Mouse (Mus musculus) lung, postnatal 0 days (tissue): Measurements from ENCODE around the gene Wdr20. TPM values are rescaled to one million over a fixed set of nuclear protein-coding genes. Genes with fewer than 3 reads are reported as not detected.

Experiments
- ATAC-seq: fragments of 200-750 bp; cut with Nextera tagmentation; 2 replicates; pipeline ENCODE4 v1.8.0; 2017; ENCODE audit warnings: moderate library complexity
- DNase-seq: peaks from one replicate; pipeline ENCODE4 v3.0.0-alpha.2; 2016; ENCODE audit warnings: low spot score
- H3K27ac ChIP-seq: fragments of 300-500 bp; sonication (generic); 2 replicates; pipeline ENCODE4 v1.5.1; 2014; ENCODE audit warnings: antibody characterized with exemption, mild to moderate bottlenecking, low read length, mixed read lengths
- H3K27me3 ChIP-seq: fragments of 300-500 bp; sonication (generic); replicated peaks from 2 replicates; pipeline ENCODE4 v1.6.1; 2014; ENCODE audit warnings: low read length, mixed read lengths; ENCODE audit not compliant: insufficient read depth
- H3K36me3 ChIP-seq: fragments of 300-500 bp; sonication (generic); 2 replicates; pipeline ENCODE4 v1.6.1; 2014; ENCODE audit warnings: low read length, mixed read lengths; ENCODE audit not compliant: insufficient read depth
- H3K4me1 ChIP-seq: fragments of 300-500 bp; sonication (generic); 2 replicates; pipeline ENCODE4 v1.6.1; 2014; ENCODE audit warnings: antibody characterized with exemption, low read depth, low read length, mixed read lengths; ENCODE audit not compliant: insufficient read depth
- H3K4me2 ChIP-seq: fragments of 300-500 bp; sonication (generic); replicated peaks from 2 replicates; pipeline ENCODE4 v1.6.1; 2014; ENCODE audit warnings: low read depth, mild to moderate bottlenecking, low read length, moderate library complexity, mixed read lengths
- H3K4me3 ChIP-seq: fragments of 300-500 bp; sonication (generic); 2 replicates; pipeline ENCODE4 v1.5.1; 2014; ENCODE audit warnings: low read depth, low read length
- H3K9ac ChIP-seq: fragments of 300-500 bp; sonication (generic); replicated peaks from 2 replicates; pipeline ENCODE4 v1.6.1; 2014; ENCODE audit warnings: low read depth, mild to moderate bottlenecking
- H3K9me3 ChIP-seq: fragments of 300-500 bp; sonication (generic); 2 replicates; pipeline ENCODE4 v1.6.1; 2016; ENCODE audit warnings: low read length, mixed read lengths
- CTCF ChIP-seq: IDR thresholded peaks from 2 replicates; pipeline ENCODE4 v1.5.1; 2016; ENCODE audit warnings: antibody characterized with exemption, mild to moderate bottlenecking
- EP300 ChIP-seq: IDR thresholded peaks from 2 replicates; pipeline ENCODE4 v1.6.1; 2016; ENCODE audit warnings: antibody characterized with exemption, mild to moderate bottlenecking, control low read depth
- WGBS: fragments of 180-500 bp; shearing (Covaris S2); extraction: QIAGEN DNeasy Blood & Tissue Kit; methylation state at CpG from one replicate; pipeline ENCODE4 v1.1.7; 2014; 5-methylcytosine and 5-hydroxymethylcytosine counted together
- polyA plus RNA-seq: library from polyadenylated mRNA; unstranded; fragments of >200 nt; fragmentation: Nextera tagmentation; extraction: Ambion mirVana; gene quantifications from 2 replicates; pipeline ENCODE4 v1.2.1, GENCODE M21; 2015

The Wdr20 gene
- polyA plus RNA-seq, 1 experiment from 2014 or later = 12.5 TPM

DNA sequence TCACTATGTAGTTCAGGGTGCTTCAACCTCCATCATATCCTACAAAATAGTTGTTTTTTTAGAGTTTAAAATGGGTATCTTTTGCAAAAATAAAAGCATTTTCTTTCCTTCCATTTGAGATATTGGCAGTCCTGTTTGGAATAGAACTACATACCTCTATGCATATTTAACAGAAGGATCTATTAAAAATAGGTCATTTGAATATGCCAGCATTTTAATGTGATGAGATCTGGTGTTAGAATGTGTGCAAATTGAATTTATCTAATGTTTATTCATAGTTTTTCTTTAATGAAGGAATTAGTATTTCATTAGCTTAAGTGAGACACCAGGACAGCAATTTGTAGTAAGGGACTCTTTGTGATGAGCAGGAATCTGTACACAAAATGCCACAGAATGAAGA is 30.8 kb downstream of the Wdr20 start:
- Histone ChIP-seq H3K36me3 (no peaks in the 10 kb centered on the region), H3K4me2 (no peak overlapping the region), H3K9me3 (no peaks in the 10 kb centered on the region), H3K4me3 (no peak overlapping the region), H3K27me3 (no peaks in the 10 kb centered on the region), H3K9ac (no peak overlapping the region), H3K27ac (no peak overlapping the region), H3K4me1 (no peaks in the 10 kb centered on the region)
- TF ChIP-seq EP300 (no peak), CTCF (no peak)
- no peak for ATAC-seq
- no peak for DNase-seq

DNA sequence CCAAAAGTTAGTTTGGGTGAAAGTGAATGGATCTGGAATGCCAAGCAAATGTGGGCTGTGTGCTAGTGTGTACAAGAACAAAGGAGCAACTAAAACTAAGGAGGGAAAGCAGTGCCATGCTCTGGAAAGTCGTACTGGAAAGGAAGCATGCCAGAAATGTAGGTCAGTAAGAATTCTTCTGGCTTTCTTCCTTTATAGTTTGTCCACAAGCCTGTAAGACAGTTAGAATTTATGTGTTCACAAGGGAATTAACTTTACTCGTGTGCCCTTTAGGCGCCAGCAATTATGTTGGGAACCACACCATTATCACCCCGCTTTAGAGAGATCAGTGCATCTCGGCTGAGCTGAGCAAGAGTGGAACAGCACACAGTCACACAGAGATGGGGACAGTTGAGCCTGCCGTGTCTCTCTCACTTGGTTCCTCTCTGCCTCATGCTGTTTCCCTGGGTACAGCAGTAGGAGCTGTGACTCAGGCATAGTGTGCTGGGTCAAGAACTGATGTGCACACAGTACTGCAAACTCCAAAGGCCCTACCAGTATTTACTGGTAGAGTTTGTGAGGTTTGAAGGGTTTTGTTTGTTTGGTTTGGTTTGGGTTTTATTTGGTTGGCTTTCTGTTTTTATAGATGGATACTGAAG is 32.0 kb downstream of the Wdr20 start:
- WGBS = 52% methylated on average over 6 of the region's 6 CpGs
- no peaks in the 10 kb centered on the region for H3K9me3 ChIP-seq
- H3K4me2 ChIP-seq = no peak overlapping the region
- H3K9ac ChIP-seq = no peak overlapping the region
- no peak overlapping the region for H3K4me3 ChIP-seq
- TF ChIP-seq EP300 (no peak), CTCF (no peak)
- no peaks in the 10 kb centered on the region for H3K27me3 ChIP-seq
- DNase-seq = no peak
- H3K4me1 ChIP-seq = no peaks in the 10 kb centered on the region
- ATAC-seq = no peak
- H3K36me3 ChIP-seq = no peaks in the 10 kb centered on the region
- no peak overlapping the region for H3K27ac ChIP-seq

DNA sequence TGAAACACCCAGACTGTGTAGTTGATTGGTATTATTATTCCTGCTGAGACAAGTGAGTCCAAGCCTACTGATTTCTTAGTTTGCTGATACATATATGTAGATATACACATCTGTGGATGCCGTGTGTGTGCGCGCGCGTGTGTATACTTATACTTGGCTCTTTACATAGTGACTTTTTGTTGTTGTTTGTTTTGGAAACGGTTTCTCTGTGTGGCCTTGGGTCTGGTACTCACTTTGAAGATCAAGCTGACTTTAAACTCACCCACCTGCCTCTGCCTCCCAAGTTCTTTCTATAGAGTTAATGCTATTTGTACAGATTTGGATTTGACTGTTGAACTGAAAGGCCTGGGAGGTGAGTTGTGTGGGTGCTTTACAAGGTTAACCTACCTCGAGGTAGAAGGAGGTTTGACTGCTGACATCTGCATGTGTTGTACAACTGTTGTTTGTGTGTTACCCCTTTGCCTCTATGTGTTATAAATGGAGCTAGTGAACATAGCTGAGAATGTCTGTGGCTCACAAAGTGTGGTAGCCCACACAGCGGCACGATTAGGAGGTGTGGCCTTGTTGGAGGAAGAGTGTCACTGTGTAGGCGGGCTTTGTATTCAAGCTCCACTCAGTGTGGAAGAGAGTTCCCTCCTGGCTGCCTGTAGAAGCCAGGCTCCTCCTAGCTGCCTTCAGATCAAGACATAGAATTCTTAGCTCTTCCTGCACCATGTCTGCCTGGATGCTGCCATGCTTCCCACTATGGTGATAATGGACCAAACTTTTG is 32.9 kb downstream of the Wdr20 start:
- Histone ChIP-seq H3K9ac (no peak overlapping the region), H3K9me3 (no peaks in the 10 kb centered on the region), H3K36me3 (no peaks in the 10 kb centered on the region), H3K4me1 (peaks cover 3% of the 10 kb centered on the region; the same call in 1 of the 2 replicates), H3K27ac (no peak overlapping the region), H3K27me3 (no peaks in the 10 kb centered on the region), H3K4me2 (no peak overlapping the region), H3K4me3 (no peak overlapping the region)
- ATAC-seq = no peak
- 84% methylated on average over 10 of the region's 10 CpGs for WGBS
- no peak for DNase-seq
- no peak for TF ChIP-seq CTCF
- no peak for TF ChIP-seq EP300

- Histone ChIP-seq H3K4me3 (no peak overlapping the region), H3K9me3 (no peaks in the 10 kb centered on the region), H3K27ac (no peak overlapping the region), H3K36me3 (no peaks in the 10 kb centered on the region), H3K27me3 (no peaks in the 10 kb centered on the region), H3K4me2 (no peak overlapping the region), H3K9ac (no peak overlapping the region), H3K4me1 (peaks cover 5% of the 10 kb centered on the region; the same call in 1 of the 2 replicates)
- ATAC-seq (no peak), DNase-seq (no peak)
- WGBS = 95% methylated on average over 6 of the region's 6 CpGs
- TF ChIP-seq CTCF = no peak
- no peak for TF ChIP-seq EP300
These were observed 34.2 kb downstream of the Wdr20 start for GRCm38 (mm10) chr12:110771961-110772360.

DNA sequence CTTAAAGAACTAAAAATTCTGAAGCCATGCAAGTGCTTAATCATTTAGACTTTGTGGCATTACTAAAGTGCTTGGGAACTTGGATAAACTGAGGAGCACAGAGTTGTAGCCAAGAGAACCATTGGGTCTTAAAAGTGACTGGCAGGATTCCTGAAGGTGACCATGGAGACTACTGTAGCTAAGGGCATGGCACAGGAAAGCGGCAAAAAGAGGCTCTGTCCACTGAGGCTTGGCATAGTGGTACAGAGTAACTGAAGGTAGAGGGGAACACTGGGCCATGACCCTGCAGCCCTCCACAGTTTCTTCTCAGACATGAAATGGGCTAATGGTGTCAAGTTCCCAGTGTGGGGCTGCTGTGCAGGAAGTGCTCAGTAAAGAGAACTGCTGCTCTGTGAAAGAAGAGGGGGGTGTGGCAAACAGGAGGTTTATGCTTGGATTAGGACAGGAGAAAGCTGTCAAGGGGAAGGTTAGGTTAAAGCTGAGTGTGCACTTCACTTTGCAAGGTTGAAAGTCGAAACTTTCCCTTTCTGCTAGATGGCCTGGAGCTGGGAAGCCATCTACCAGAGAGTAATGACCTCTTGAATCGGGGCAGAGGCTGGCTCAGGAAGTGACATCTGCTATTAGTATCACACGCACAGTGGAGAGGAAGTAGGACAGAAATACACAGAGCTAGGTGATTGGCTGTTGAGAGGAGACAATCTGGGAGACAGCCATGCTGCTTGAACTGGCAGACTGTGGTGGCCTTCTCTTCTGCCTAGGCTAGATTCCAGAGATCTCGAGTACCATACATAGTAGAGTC is 38.1 kb downstream of the Wdr20 start:
- TF ChIP-seq CTCF (no peak), EP300 (no peak)
- Histone ChIP-seq H3K27me3 (no peaks in the 10 kb centered on the region), H3K27ac (no peak overlapping the region), H3K9me3 (no peaks in the 10 kb centered on the region), H3K36me3 (no peaks in the 10 kb centered on the region), H3K4me1 (peaks cover 5% of the 10 kb centered on the region; the same call in 1 of the 2 replicates), H3K9ac (no peak overlapping the region), H3K4me2 (no peak overlapping the region), H3K4me3 (no peak overlapping the region)
- ATAC-seq (peak; percentile 40; the same call in 1 of the 2 replicates), DNase-seq (peak; percentile 52)
- 50% methylated on average over 5 of the region's 5 CpGs for WGBS

DNA sequence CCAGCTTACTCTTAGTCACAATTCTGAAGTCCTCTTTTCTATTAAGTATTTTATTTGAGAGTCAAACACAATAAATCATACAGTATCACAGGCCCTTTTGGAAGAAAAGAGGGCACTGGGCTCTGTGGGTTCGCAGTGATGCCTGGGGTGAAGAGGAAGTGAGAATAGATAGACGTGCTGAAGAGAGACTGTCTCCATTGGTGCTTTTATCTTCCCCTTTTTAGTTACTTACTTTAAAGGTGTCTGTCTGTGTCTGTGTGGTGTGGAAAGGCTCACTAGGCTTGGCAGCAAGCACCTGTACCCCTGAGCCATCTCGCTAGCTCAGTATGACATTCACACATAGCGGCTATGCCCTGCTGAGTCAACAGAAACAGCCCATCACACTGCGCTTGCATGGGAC is 40.1 kb downstream of the Wdr20 start:
- Histone ChIP-seq H3K9ac (no peak overlapping the region), H3K36me3 (no peaks in the 10 kb centered on the region), H3K4me1 (peaks cover 5% of the 10 kb centered on the region; the same call in 1 of the 2 replicates), H3K9me3 (no peaks in the 10 kb centered on the region), H3K4me2 (no peak overlapping the region), H3K27ac (no peak overlapping the region), H3K27me3 (no peaks in the 10 kb centered on the region), H3K4me3 (no peak overlapping the region)
- TF ChIP-seq CTCF (no peak), EP300 (no peak)
- ATAC-seq (no peak), DNase-seq (peak; percentile 14)
- WGBS = 74% methylated on average over 5 of the region's 5 CpGs
